ENCODE assay signal across 1 mouse cellular context in genomic region chr11:4849258-4849943, GRCm38 (mm10).
TF ChIP-seq lines count a peak whose summit lies in the region.

Gene Nf2 (minus strand): TSS chr11:4849536.

TF ChIP-seq in MEL, 35 proteins besides CTCF, POLR2A, EP300 and RAD21 (continued from another document):
- no peak for TF ChIP-seq TCF12 (IDR thresholded peaks at IDR 0.05; ENCODE audit: low read depth, low read length)
- no peak for TF ChIP-seq ZKSCAN1 (IDR thresholded peaks at IDR 0.05; ENCODE audit: low read depth, low read length)
